Mouse (Mus musculus): ENCODE measurements around the gene Dst. TPM values are rescaled to one million over a fixed set of nuclear protein-coding genes. Genes with fewer than 3 reads are reported as not detected.

The Dst gene
- total RNA-seq, 2 experiments from 2014 or later: 0.37 to 0.71 TPM

- ATAC-seq (ENCODE audit: poor library complexity, severe bottlenecking): no peak
Observed at GRCm38 (mm10) chr1:34122198-34122597, 214.2 kb downstream of the Dst start.

- ATAC-seq (ENCODE audit: poor library complexity, severe bottlenecking): no peak
Observed at GRCm38 (mm10) chr1:34122905-34123304, 214.9 kb downstream of the Dst start.

- no peak for ATAC-seq (ENCODE audit: poor library complexity, severe bottlenecking)
Observed at GRCm38 (mm10) chr1:34123334-34123733, 215.3 kb downstream of the Dst start.

- ATAC-seq (ENCODE audit: poor library complexity, severe bottlenecking): no peak
Observed at GRCm38 (mm10) chr1:34124376-34124775, 216.4 kb downstream of the Dst start.

- ATAC-seq (ENCODE audit: poor library complexity, severe bottlenecking): no peak
Observed at GRCm38 (mm10) chr1:34125148-34125547, 217.1 kb downstream of the Dst start.

GRCm38 (mm10) chr1:34127714-34128474 lies 219.9 kb downstream of the Dst start:
- no peak for ATAC-seq (ENCODE audit: poor library complexity, severe bottlenecking)

- ATAC-seq (ENCODE audit: poor library complexity, severe bottlenecking): no peak
Observed at GRCm38 (mm10) chr1:34128796-34129195, 220.8 kb downstream of the Dst start.

GRCm38 (mm10) chr1:34129691-34130090 lies 221.7 kb downstream of the Dst start:
- no peak for ATAC-seq (ENCODE audit: poor library complexity, severe bottlenecking)

- no peak for ATAC-seq (ENCODE audit: poor library complexity, severe bottlenecking)
Observed at GRCm38 (mm10) chr1:34130804-34131203, 222.8 kb downstream of the Dst start.

- no peak for ATAC-seq (ENCODE audit: poor library complexity, severe bottlenecking)
Observed at GRCm38 (mm10) chr1:34132875-34133274, 224.8 kb downstream of the Dst start.

GRCm38 (mm10) chr1:34135535-34135934 lies 227.5 kb downstream of the Dst start:
- ATAC-seq (ENCODE audit: poor library complexity, severe bottlenecking): no peak

- no peak for ATAC-seq (ENCODE audit: poor library complexity, severe bottlenecking)
Observed at GRCm38 (mm10) chr1:34139191-34139853, 231.3 kb downstream of the Dst start.

- ATAC-seq (ENCODE audit: poor library complexity, severe bottlenecking): no peak
Observed at GRCm38 (mm10) chr1:34139871-34140471, 231.9 kb downstream of the Dst start.

- ATAC-seq (ENCODE audit: poor library complexity, severe bottlenecking): no peak
Observed at GRCm38 (mm10) chr1:34140686-34141085, 232.7 kb downstream of the Dst start.

GRCm38 (mm10) chr1:34142951-34143580 lies 235.0 kb downstream of the Dst start:
- ATAC-seq (ENCODE audit: poor library complexity, severe bottlenecking): no peak

GRCm38 (mm10) chr1:34144826-34145225 lies 236.8 kb downstream of the Dst start:
- ATAC-seq (ENCODE audit: poor library complexity, severe bottlenecking): no peak

- ATAC-seq (ENCODE audit: poor library complexity, severe bottlenecking): no peak
Observed at GRCm38 (mm10) chr1:34148039-34148438, 240.0 kb downstream of the Dst start.

GRCm38 (mm10) chr1:34150416-34151093 lies 242.5 kb downstream of the Dst start:
- ATAC-seq (ENCODE audit: poor library complexity, severe bottlenecking): no peak

- no peak for ATAC-seq (ENCODE audit: poor library complexity, severe bottlenecking)
Observed at GRCm38 (mm10) chr1:34152683-34153082, 244.7 kb downstream of the Dst start.

- no peak for ATAC-seq (ENCODE audit: poor library complexity, severe bottlenecking)
Observed at GRCm38 (mm10) chr1:34156058-34156457, 248.0 kb downstream of the Dst start.

- ATAC-seq (ENCODE audit: poor library complexity, severe bottlenecking): no peak
Observed at GRCm38 (mm10) chr1:34157702-34158101, 249.7 kb downstream of the Dst start.

All from megakaryocyte, adult 5-6 weeks (primary cell).